Mouse (Mus musculus): ENCODE measurements around the gene Fam71b.

- no peak for TF ChIP-seq TAL1 (IDR thresholded peaks at IDR 0.05; ENCODE audit: low read length)
- TF ChIP-seq GATA1 (IDR thresholded peaks at IDR 0.05; ENCODE audit: low read length), result no peak
Observed at GRCm38 (mm10) chr11:46439005-46439543, 42.7 kb downstream of the Fam71b start.
